19 mouse cellular contexts compared by ENCODE assay signal in the genomic region with DNA sequence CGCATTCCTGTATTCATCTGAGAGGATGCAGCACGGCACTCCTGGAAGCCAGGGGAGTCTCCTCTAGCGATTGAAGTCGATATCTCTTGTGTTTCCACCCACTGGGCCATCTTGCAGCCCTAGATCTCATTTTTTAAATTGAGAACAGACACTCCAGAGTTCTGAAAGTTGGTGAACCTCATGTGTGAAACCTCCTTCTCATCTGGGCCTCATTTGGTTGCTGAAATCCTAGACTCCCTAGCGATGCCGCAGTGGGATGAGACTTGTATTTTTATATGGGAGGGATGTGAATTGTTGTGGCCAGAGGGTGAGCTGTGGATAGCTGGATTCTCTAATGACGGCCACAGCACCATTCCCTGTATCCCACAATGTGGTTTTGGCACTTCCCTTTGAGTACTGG. TPM values are rescaled to one million over a fixed set of nuclear protein-coding genes. Genes with fewer than 3 reads are reported as not detected.
"Had no signal": no experiment of that assay in that cellular context is flagged by ENCODE, and none has a peak within 500 bp of the region (broad histone marks: within the 10 kb centered on the region; RNA-seq: fewer than 3 reads in every experiment).

No protein-coding gene starts in this region.

- H3K27ac ChIP-seq: kidney, postnatal 0 days; layer of hippocampus, adult 2 months; left cerebral cortex, adult 2 months; liver, embryonic 14.5 days; macrophage; midbrain, embryonic 12.5 days; midbrain, embryonic 15.5 days; stomach, postnatal 0 days had no signal

- DNase-seq: kidney, adult 2 months; layer of hippocampus, adult 9-11 months had no signal

- H3K9ac ChIP-seq: liver, embryonic 14.5 days; liver, postnatal 0 days; lung, embryonic 14.5 days; midbrain, embryonic 12.5 days; midbrain, embryonic 15.5 days had no signal

- H3K36me3 ChIP-seq: midbrain, embryonic 12.5 days; midbrain, embryonic 15.5 days had no signal

- H3K4me1 ChIP-seq: midbrain, embryonic 15.5 days had no signal

- H3K9me3 ChIP-seq: midbrain, embryonic 12.5 days; midbrain, embryonic 15.5 days had no signal

- H3K4me3 ChIP-seq: layer of hippocampus, adult 2 months; left cerebral cortex, adult 2 months; midbrain, embryonic 12.5 days; midbrain, embryonic 15.5 days had no signal

- ATAC-seq: liver, postnatal 0 days; lung, postnatal 0 days; midbrain, embryonic 15.5 days had no signal

- H3K27me3 ChIP-seq: midbrain, embryonic 12.5 days; midbrain, embryonic 15.5 days had no signal

- H3K4me2 ChIP-seq: liver, embryonic 11.5 days; lung, embryonic 14.5 days; midbrain, embryonic 12.5 days; midbrain, embryonic 15.5 days had no signal

RNA-seq across cellular contexts. Expression of gene Gucy2e, which starts 15.1 kb away (rescaled TPM):
- total RNA-seq: monocyte, adult 5-6 weeks had no signal
- polyA plus RNA-seq: large intestine, adult 2 months; liver, embryonic 14.5 days; liver, postnatal 0 days; lung, embryonic 14.5 days; macrophage; neural tube, embryonic 11.5 days; small intestine, adult 2 months had no signal

RNA-seq across cellular contexts. Expression of gene Alox8, which starts 54.3 kb away (rescaled TPM):
- polyA plus RNA-seq: large intestine, adult 2 months; lung, embryonic 14.5 days; macrophage; neural tube, embryonic 11.5 days; small intestine, adult 2 months; stomach, embryonic 14.5 days had no signal
